Mouse (Mus musculus) adipocyte (in vitro differentiated cells): ENCODE results near the gene Chd2.

ENCODE experiments used
- DNase-seq: peaks from one replicate; pipeline ENCODE4 v3.0.0-alpha.2; 2016; ENCODE audit warnings: low spot score

Chd2 gene

DNA sequence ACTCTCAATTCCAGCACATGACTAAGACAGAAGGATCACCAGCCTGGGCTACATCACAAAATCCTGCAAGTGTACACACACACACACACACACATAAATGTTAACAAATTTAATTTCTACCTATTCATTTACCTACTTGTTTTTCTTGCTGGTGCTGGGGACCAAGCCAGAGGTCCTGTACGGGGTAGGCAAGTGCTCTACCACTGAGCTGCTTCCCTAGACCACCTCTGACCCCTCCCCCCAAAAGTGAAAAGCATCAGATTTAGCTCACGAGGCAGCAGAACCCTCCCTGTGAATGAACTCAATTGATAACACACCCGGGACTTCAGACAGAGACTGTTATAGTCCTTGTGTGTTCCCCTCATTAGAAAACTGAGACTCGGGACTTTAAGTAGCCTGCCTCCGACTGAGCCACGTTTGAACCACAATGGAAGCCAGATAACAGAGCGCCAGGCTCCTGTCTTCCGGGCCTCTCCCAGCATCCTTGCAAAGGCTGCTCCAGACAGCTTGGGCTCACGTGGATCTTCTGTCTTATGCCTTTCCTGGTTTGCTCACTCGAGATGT, 19.9 kb upstream of the Chd2 start:
- DNase-seq, result no peak

DNA sequence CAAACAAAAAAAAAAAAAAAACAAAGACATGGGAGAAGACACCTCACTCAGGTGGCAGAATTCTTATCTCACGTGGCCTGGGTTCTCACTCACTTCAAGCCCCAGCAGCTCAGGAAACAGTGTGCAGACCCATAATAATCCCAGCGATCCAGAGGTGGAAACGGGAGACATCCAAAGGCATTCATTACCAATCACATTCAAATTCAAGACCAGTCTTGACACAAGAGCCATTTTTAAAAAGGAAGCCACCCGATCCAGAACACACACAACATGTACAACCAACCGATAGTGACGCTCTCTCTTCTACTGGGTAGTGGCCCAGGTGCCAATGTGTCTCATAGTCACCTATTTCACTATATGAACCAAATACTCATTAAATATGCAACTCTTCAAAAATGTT, 19.2 kb upstream of the Chd2 start:
- DNase-seq, result no peak

DNA sequence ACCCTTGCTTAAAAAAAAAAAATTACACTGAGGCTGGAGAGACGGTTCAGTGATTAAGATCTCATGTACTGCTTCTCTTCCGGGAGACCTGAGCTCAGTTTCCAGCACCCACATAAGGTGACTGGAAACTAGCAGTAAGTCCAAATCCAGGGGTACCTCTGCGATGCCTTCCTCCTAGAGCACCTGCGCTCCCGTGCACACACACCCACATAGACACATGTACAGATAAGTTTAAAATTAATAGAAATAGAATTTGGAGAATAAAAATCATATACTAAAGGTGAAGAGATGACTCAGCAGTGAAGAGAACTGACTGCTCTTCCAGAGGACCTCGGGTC, 18.2 kb upstream of the Chd2 start:
- no peak for DNase-seq

DNA sequence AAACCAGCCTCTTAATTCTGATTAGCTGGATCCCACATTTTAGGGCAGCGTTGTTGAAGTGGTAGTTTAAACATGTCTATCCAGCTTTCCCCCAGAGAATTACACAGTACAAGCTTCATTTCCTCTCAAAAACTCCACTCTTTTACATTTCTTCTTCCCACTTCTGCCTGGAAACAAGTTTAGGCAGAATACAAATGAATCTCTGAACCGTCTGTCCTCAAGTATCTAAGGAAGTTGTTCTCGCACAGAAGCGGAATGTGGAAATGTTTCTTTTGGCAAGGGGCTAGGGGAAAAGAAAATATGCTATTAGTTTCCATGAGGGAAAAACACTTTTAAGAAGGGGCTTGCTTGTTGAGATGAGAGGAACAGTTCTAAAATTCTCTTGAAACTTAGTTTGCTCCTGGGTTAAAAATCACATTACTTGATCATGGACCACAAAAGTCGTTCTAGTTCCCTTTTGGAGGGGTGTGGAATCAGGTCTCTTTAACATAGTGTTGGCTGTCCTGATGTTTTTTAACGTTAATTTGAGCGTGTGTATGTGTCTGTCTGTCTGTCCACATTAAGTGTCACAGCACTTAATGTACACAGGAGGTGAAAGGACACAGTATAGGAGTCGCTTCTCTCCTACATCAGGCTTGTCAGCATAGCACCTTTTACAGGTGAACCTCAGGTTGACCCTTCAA, 17.7 kb upstream of the Chd2 start:
- DNase-seq, result peak; percentile 66

DNA sequence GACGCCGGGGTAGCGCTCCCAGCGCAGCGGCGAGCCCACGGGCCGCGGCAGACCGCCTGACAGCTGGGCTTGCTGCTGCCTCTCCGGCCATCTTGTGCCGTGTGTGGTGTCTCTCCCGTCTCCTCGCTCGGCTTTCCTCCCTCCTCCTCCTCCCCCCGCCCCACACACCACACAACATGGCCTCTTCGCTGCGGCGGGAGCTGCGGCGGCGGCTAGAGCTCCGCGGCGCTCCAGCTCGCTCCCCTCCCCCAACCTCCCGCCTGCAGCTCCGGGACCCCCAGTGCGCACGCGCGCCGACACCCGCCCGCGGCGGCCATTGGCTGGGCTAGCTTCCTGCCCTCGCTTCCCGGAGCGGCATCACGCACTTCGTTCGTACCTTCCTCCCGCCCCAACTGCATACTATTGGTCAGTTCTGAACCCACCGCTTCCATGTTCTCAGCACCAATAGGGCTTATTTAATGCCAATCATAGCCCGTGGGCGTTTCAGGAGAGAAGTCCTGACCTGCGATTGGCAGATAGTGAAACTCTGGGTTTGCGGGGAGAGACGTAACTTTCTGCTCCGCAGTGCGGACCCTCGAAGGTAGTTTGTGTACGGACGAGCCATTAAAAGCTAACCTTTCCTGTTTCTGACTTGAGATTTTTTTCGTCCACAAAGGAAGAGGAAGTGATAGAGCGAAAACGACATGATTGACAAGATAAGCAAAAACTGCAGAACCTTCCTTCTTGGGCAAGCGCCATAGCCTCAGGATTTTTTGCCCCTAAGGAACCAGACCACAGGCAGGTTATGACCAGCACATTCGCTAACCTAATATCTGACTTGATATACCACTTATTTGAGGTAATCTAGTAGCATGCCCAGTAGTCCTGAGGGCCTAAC, 16.9 kb upstream of the Chd2 start:
- peak; percentile 99 for DNase-seq

DNA sequence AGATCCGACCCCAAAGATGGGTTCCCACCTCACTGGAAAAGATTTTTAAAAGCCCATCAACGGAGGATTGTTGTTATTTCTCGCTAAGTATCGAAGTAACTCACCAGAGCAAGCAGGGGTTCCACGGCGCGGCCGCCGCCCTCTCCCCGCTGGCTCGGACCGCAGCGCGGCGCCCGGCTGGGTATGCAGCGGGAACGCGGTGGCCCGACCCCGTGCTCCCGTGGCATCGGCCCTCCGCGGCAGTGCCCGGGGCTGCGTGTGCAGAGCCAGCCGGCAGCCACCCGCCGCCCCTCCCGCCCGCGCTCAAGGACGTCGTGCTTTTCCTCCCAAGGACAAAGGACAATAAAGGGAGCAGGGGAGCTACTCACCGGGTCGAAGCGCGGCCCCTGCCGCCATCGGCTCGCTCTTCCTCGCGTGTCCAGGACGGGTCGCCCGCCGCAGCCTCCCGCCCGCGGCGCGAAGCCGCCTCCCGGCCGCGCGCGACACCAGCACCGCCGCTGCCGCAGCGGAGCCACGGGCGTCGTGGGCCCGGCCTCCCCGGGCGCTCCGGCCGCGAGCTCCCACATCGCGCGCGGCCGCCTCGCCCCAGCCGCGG, 16.1 kb upstream of the Chd2 start:
- DNase-seq, result no peak

DNA sequence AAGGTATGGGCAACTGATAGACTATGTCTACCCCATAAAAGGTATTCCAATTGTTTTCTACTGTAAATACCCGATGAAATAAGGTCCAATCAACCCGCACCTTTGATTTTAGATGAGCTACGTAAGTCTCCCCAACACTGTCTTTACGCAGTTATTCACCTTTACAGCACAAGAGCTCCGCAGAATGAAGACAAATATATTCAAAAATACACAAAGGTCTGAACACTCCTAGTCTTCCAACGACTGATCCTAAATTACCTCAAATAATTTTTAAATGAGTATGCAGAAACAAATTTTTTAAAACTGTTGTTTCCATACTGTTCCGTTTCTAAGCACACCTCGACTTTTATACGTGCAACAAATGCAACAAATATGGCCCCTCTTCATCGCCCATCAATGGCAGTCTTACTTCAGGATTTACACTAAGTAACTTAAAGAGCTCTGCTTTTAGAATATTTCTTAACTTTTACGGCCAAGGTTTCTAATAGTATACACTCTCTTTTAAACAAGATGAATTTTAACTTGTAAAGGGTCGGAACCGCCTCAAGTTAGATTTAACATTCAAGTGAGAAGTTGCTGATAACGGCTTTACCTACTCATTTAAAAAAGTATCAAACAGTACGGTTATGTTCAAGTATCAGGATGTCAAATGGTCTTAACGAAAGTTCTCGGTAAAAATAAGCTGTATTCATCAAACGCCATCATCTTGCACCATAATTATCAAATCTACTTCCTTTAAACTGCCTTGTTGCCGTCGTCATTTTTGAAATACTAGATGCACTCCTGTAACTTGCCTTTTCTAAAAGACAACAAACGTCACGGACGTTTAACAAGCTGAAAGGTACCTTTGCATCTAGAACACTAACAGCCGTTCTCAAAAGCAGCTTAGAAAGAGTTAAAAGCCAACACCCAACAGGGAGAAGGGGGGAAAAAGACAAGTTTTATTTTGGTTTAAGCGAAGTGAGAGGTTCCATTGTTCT, 15.3 kb upstream of the Chd2 start:
- peak; percentile 54 for DNase-seq

DNA sequence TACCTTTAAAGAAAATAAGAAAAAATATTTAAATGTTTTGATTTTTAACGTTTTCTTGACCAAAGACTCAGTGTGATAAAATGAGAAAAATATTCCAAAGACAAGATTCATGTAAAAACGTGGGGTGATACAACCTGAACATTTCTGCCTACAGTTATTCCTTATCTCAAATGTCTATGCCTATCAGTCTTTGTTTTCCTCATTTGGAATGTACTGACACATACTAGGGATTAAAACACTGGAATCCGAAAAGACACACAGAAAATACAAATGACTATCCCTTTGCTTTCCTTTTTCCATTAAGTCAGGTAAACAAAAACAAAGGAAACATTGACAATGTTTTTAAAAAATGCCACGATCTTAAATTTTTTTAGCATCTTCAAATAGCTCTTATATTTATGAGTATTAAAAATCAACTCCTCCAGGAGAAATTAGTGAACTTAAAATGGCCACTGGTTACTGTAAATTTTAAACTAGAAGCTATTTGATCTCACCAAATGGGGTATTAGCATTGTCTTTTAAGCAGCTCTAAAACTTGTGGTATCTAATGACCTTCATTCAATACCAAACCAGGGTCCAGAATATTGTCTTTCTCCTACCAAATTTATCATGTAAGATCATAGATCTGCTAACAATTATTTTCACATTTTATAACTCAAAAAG, 14.4 kb upstream of the Chd2 start:
- DNase-seq, result peak; percentile 48

DNA sequence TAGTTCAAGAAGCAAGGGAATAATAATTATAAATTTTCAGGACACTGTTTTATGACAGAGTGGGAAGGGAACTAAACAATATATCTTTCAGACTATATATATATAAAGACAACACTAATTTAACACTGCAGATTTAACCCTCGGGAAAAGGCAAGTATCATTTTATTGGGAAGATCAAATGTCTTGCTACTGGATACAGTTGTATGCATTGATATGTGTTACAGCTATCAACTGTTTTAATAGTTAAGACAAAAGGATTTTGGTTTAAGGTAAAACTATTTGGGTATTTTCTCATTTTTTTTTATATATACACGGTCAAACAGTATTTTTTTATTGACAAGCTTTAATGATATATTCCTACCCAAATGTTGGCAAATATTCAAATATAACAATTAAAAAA, 13.2 kb upstream of the Chd2 start:
- peak; percentile 32 for DNase-seq

DNA sequence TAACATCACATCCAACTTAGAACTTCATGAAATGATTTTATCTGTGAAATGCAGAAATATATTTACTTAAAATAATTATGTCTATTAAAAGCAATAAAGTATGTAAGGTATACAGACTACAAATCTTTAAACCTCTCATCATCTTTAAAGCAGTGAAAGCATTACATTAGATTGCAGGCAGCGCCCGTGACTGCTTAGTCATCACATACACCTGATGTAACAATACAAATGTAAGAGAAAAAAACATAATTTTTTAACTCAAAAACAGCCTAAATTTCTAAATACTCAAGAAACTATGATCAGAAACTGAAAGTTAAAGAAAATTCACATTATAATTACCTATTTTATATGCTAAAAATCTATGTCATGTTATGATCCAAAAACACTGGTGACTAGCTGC, 11.5 kb upstream of the Chd2 start:
- DNase-seq, result peak; percentile 24

DNA sequence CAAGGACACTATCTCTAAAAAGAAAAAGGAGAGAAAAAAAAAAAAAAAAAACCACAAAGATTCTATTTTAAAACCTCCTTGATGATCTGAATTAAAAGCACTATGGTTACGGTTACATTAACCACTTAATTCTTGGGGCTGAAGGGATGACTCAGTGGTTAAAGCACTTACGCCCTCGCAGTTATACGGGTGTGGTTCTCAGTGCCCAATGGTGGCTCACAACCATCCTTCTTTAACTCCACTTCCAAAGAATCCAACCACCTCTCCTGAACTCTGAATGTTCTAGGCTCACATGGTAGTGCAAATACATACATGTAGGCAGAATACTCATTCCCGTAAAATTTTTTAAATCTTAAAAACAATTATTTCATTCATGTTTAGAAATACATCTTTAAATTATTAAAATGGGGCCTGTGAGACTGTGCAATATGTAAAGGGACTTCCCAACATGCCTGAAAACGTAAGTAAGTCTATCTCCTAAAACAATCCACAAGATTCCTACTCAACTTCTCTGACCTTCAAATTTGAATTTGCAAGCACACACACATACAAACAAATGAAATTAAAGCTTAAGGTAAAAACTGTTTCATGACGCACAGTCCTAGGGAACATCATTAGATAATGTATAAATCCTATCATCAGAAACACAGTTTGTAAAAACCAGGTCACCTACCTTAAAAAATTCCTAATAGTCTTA, 10.6 kb upstream of the Chd2 start:
- DNase-seq, result peak; percentile 26

DNA sequence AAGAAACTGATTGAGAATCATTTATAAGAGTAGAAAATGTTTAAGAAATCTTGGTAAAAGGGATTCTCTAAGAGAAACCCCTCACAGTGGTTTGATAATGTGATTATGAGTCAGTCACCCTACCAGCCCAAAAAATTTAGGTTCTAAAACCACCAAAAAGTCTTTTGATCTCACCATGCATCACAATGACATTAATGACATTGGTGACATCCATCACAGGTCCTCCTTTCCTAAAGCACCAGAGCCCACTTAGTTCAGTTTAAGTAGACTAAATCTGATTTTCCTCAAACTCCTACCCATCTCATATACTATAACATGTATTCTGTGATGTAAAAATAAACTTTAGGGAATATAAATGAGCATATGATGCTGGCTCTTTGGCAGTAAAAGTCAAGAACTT, 9.7 kb upstream of the Chd2 start:
- DNase-seq, result no peak

DNA sequence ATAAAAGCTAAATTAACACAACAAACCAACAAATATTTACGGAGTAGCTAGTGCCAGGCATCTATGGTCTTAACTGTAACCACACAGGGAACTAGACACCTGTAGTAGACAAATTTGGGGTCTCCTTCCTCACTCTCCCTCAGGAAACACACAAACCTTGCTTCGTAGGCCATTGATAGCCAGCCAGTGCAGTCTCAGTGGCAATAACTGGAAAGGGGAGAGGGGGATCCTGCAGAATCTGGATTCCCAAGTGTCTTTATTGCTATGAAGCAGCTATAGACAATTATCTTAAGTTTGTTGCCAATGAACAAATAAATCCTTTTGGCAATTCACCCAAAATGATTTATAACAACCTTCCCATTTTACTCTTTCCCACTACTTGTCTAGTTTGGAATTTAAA, 6.4 kb upstream of the Chd2 start:
- no peak for DNase-seq

DNA sequence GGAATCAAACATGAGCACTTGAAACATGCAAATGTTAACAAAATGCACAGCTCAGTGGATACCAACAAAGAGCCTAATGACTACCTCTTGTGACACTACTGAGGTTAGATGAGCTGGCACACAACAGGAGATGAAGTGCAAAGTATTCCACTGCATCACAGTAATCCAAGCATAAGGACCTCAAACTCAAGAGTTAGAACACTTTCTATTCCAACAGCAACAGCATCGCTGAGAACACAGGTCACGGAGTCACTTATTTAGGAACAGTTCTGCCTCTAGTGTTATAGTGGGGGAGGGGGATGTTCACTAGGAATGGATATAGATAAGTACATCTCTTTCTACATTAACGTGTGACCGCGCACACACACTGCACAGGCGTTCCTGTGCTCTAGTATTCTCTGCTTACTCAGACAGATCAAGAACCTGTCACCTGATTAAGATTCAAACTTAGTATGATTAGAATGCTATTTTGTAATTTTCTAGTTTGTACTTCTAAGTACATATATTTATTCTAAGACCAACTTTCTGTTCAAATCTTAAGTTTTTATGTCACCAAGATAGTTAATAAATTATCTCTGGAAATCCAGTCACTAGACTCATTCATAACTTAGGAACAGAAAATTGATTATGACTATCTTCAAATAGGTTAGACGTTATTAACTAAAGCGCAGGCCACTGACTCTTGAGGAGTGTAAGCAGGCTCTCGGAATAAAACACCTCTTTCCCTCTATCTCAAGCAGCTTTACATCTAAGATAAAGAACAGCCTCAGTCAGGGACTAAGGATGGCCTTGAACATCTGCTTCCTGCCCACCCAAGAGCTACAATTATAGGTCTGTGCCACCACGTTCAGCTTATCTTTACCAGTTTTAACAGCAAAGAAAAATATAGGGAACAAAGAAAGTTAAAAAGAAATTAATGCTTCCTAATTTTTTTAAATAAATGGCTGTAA, 5.2 kb upstream of the Chd2 start:
- no peak for DNase-seq

DNA sequence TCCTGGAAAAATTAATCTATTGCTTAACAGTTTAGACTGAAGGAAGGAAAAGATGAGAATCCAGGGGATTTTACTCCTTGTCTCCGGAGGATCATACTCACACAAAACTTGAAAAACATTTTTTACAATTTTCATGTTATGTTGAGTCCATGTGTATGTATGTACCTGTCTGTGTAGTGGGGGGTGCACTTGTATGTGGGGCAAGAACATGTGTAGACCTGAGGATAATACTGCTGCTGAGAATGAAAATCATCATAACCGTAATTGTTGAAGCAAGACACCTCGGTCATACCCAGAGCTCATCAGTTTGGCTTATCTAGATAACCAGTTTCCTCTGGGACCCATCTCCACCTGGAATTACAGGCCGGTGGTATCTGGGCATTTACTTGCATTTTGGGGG, 3.4 kb upstream of the Chd2 start:
- DNase-seq, result no peak

DNA sequence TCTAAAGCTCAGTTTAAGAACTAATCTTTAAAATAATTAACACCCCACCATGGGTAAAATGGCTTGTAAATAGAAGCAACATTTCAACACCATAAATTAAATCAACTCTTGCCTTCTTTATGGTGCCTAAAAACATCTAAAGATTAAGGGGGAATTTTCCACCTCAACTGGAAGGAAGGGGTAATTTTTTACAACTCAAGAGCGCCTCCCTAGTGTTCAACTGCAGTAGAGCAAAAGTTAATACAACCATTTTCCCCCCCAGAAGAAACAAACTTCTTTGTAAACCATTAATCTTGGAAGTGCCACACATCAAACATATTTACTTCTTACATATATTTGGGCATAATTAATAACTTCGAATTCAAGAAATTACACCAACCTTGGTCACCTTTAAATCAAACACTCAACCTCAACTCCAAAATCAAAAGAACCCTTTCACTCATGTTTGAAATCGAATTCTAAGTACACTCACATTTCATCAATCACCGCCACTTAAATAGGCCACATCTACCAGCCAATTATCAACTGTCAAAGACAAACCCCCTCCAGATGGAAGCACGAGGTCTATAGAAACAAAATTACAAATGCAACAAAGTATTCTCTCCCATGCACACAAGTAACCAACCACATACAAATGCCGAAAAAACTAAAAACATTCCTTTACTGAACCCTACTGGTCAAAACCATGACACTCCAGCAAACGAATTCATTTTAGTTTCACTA, 662 bp upstream of the Chd2 start:
- no peak for DNase-seq

DNA sequence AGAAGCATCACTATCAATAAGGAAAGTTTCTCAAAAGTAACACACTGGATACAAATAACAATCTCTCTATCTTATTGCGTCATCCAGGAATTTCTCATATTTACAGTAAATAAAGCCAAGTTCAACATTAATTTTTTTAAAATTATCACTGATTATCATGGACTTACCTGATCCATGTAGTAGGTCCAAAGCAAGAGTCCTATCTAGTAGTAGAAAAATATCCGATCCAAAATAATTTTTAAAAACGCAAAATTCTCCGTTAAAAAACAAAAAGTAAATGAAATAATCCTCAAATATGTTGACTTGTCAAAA, 595 bp downstream of the Chd2 start:
- DNase-seq, result no peak

DNA sequence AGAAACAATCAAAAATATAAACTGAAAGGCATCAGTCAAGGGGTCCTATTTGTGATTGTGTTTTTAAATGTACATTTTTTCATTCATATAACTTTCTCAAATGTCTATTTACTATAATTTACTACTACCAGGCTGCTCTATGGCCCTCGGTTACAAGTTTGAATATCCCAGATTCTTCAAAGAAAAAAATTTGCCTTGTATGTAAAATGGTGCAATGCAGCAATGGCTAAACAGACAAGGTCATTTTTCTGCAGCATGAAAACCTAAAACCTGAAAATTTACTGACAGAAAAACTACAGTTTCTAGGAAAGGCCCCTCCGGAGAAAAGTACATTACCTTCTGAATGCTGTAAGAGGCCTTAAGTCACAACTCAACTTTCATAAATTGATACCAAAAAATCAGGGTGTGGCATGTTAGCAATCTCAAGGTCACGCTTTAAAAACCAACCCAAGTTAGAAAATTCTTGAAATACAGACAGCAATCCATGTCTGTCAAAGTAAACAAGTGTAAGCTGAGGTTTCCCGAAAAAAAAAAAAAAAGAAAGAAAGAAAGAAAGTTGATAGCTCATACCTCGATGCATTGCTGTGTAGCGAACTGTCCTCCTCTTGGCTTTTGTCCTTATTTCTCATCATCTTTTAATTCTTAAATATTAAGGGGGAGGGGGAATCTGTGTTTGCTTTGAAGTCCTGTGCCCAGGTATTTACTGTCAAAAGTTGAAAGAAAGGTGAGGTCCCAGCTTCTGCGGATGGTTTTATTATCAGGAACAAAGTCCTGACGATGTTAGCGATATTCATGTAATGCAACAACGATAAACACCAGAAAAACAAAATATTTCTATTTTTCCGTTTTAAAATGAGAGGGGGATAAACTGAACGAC, 1.2 kb downstream of the Chd2 start:
- peak; percentile 49 for DNase-seq
